Mouse (Mus musculus): ENCODE data around the gene Nlrc5.

DNA sequence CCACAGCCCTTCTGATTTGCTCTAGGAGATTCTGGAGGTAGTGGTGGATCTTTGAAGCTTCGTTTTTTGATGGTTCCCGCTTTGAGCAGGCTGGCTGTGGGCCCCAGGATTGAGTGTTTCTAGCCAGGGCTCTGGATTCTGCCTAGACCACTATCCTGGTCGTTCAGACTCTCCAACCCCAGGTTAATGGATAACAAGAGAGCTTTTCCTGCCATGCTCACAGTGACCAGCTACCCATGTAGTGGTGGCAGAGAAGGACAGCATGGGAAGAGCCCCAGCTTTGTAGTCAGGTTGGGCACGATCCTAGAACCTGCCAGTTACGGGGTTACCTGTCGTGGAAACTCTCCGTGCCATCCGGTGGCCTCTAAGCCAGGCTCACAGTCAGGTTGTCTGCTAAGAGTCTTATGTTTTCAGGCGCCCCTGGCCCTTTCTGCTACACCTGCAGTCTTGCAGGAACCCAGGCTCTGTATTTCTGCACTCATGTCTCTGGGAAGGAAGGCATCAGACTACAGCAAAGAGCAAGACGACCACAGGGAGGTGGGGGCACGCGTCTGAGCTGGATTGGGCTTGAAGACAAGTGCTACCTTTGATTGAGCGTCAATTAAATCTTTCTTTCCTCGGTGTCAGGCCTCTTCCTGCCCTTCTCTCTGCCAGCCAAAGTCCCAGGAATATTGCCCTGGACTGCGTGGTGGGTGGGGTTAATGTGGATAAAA, 132.4 kb downstream of the Nlrc5 start:
- TF ChIP-seq CTCF (IDR thresholded peaks at IDR 0.05; ENCODE audit: low read depth) (no peak), EP300 (IDR thresholded peaks at IDR 0.05; ENCODE audit: low read depth) (no peak)
